Mouse (Mus musculus): Measurements from ENCODE around the gene Anks4b. TPM values are rescaled to one million over a fixed set of nuclear protein-coding genes. Genes with fewer than 3 reads are reported as not detected.

Gene Anks4b
- total and polyA plus RNA-seq, 3 experiments: not detected

GRCm38 (mm10) chr7:120195207-120195606 is 21.5 kb downstream of the Anks4b start:
- Histone ChIP-seq H3K4me3 (ENCODE audit: control insufficient read depth in 1 of 2, insufficient read depth in 1 of 2, low read depth in 2 of 2, low read length in 2 of 2) (no peak overlapping the region), H3K9me3 (replicated peaks; ENCODE audit: insufficient read depth, low read length) (no peaks in the 10 kb centered on the region), H3K36me3 (ENCODE audit: control insufficient read depth in 1 of 2, insufficient read depth in 2 of 2, low read length in 2 of 2) (no peaks in the 10 kb centered on the region), H3K9ac (ENCODE audit: control insufficient read depth, low read depth, low read length, poor library complexity, severe bottlenecking) (no peak overlapping the region), H3K27ac (ENCODE audit: control insufficient read depth, low read depth, low read length) (no peak overlapping the region), H3K79me2 (ENCODE audit: control insufficient read depth, insufficient read depth, low read length, poor library complexity) (no peaks in the 10 kb centered on the region), H3K27me3 (ENCODE audit: control insufficient read depth in 1 of 2, insufficient read depth in 2 of 2, low read length in 2 of 2) (no peaks in the 10 kb centered on the region), H3K4me1 (ENCODE audit: control insufficient read depth in 1 of 2, insufficient read depth in 2 of 2, low read length in 2 of 2) (no peaks in the 10 kb centered on the region)
- DNase-seq (ENCODE audit: low read depth, low spot score): no peak
- TF ChIP-seq ETS1 (IDR thresholded peaks at IDR 0.05; ENCODE audit: low read depth, low read length) (no peak), CHD2 (IDR thresholded peaks at IDR 0.05; ENCODE audit: low read length) (no peak), ZNF384 (IDR thresholded peaks at IDR 0.05; ENCODE audit: low read depth, low read length) (no peak), SIN3A (IDR thresholded peaks at IDR 0.05; ENCODE audit: low read length) (no peak), POLR2AphosphoS2 (IDR thresholded peaks at IDR 0.05; ENCODE audit: low read length) (no peak), GATA1 (IDR thresholded peaks at IDR 0.05; ENCODE audit: low read depth, low read length) (no peak), ZKSCAN1 (IDR thresholded peaks at IDR 0.05; ENCODE audit: low read depth, low read length) (no peak), E2F4 (IDR thresholded peaks at IDR 0.05; ENCODE audit: borderline replicate concordance, low read depth, low read length) (no peak), TCF12 (IDR thresholded peaks at IDR 0.05; ENCODE audit: low read depth, low read length) (no peak), NRF1 (IDR thresholded peaks at IDR 0.05; ENCODE audit: insufficient read depth, low read depth, low read length, poor library complexity, severe bottlenecking) (no peak), CHD1 (IDR thresholded peaks at IDR 0.05; ENCODE audit: low read depth, low read length) (no peak)

DNA sequence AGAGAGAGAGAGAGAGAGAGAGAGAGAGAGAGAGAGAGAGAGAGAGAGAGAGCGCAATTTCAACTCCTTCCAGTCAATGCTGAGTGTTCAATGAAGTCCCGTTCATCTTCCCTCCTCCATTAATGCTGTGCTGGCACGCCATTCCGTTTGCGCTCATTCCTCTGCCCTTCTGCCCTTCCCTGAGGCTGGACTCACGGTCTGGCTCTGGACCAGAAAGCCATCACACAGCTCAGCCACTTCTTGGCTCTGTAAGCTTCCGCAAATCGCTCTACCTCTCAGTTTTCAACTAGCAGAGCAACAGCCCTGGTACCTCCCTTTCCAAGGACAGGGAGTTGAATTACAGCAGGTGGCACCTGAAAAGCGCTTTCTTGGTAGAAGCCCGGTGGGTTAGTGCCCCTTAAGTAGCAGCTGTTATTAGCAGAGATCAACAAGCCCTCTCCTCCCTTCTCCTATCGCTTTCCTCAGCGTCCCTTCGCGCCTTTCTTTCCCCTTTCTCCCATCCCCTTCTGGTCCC is 27.6 kb downstream of the Anks4b start:
- Histone ChIP-seq H3K27ac (ENCODE audit: control insufficient read depth, low read depth, low read length) (no peak overlapping the region), H3K4me3 (ENCODE audit: control insufficient read depth in 1 of 2, insufficient read depth in 1 of 2, low read depth in 2 of 2, low read length in 2 of 2) (no peak overlapping the region), H3K36me3 (ENCODE audit: control insufficient read depth in 1 of 2, insufficient read depth in 2 of 2, low read length in 2 of 2) (no peaks in the 10 kb centered on the region), H3K4me1 (ENCODE audit: control insufficient read depth in 1 of 2, insufficient read depth in 2 of 2, low read length in 2 of 2) (no peaks in the 10 kb centered on the region), H3K79me2 (ENCODE audit: control insufficient read depth, insufficient read depth, low read length, poor library complexity) (no peaks in the 10 kb centered on the region), H3K27me3 (ENCODE audit: control insufficient read depth in 1 of 2, insufficient read depth in 2 of 2, low read length in 2 of 2) (no peaks in the 10 kb centered on the region), H3K9me3 (replicated peaks; ENCODE audit: insufficient read depth, low read length) (no peaks in the 10 kb centered on the region), H3K9ac (ENCODE audit: control insufficient read depth, low read depth, low read length, poor library complexity, severe bottlenecking) (no peak overlapping the region)
- TF ChIP-seq MYB (IDR thresholded peaks at IDR 0.05; ENCODE audit: low read depth, low read length): no peak
- TF ChIP-seq POLR2AphosphoS2 (IDR thresholded peaks at IDR 0.05; ENCODE audit: low read length): no peak
- TF ChIP-seq GATA1 (IDR thresholded peaks at IDR 0.05; ENCODE audit: low read depth, low read length): no peak
- no peak for TF ChIP-seq MXI1 (IDR thresholded peaks at IDR 0.05; ENCODE audit: low read depth, low read length)
- no peak for TF ChIP-seq KAT2A (conservative IDR thresholded peaks at IDR 0.05; ENCODE audit: low read depth, low read length)
- TF ChIP-seq MAZ (IDR thresholded peaks at IDR 0.05; ENCODE audit: low read depth, low read length): no peak
- TF ChIP-seq GABPA (IDR thresholded peaks at IDR 0.05; ENCODE audit: low read depth, low read length): no peak
- no peak for TF ChIP-seq HCFC1 (IDR thresholded peaks at IDR 0.05; ENCODE audit: low read depth, low read length)
- no peak for TF ChIP-seq USF1 (IDR thresholded peaks at IDR 0.05; ENCODE audit: low read depth, low read length)
- TF ChIP-seq E2F4 (IDR thresholded peaks at IDR 0.05; ENCODE audit: borderline replicate concordance, low read depth, low read length): no peak
- no peak for TF ChIP-seq SMC3 (IDR thresholded peaks at IDR 0.05; ENCODE audit: low read depth, low read length)
- no peak for TF ChIP-seq ELF1 (IDR thresholded peaks at IDR 0.05; ENCODE audit: low read depth, low read length)
- no peak for DNase-seq (ENCODE audit: low read depth, low spot score)

Measured in MEL (cell line).